Mouse (Mus musculus) thymus, adult 2 months (tissue): Measurements from ENCODE around the gene Cd180.

Experiments used
- CTCF ChIP-seq: fragments of 200-500 bp; IDR thresholded peaks from 2 replicates; pipeline ENCODE4 v1.5.1; 2012; ENCODE audit warnings: mild to moderate bottlenecking, control low read depth, low read length, moderate library complexity, borderline replicate concordance; ENCODE audit not compliant: control insufficient read depth, poor library complexity, insufficient read depth; ENCODE audit errors: extremely low read depth
- POLR2A ChIP-seq: fragments of 200-500 bp; IDR thresholded peaks from 2 replicates; pipeline ENCODE4 v1.6.1; 2012; ENCODE audit warnings: mild to moderate bottlenecking, low read length, control low read depth, moderate library complexity; ENCODE audit not compliant: control insufficient read depth, poor library complexity, insufficient read depth; ENCODE audit errors: extremely low read depth

DNA sequence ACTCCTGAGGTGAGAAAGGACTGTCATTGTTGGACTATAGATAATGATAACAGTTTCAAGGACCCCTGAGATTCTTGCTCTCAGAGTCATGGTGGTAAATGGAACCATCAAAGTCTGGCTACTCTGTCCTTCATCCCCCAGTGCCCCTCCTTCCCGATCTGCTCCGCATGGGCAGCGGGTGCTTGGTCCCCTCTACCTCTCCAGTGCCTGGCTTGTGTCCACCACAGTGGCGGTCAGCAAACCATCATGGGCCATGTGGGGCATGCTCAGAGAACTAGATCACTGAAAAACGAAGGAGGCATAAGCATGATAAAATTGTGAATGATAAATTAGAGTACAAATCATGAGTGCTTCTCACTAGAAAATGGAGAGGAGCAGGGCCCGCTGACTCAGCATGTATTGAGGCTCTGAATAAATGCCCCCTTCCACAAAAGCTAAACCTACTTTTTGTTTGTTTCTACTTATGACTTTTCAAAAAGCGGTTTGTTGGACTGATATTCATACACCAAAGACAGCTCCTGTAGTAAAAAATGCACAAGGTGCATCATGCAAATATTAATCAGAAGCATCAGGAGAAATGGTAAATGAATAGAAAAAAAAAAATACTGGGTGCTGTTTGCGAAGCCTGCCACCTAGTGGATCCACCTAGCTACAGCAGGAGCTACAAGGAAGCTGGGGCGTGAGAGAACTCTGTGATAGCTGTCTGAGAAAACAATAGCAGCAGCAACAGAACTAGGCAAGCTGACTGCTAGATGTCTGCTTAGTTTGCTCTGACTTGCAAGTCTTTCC, 51.3 kb downstream of the Cd180 start:
- no peak for TF ChIP-seq CTCF
- TF ChIP-seq POLR2A = no peak
